Mouse (Mus musculus) neural tube, embryonic 13.5 days (tissue): ENCODE measurements around the gene Unc119. TPM values are rescaled to one million over a fixed set of nuclear protein-coding genes. Genes with fewer than 3 reads are reported as not detected.

Source experiments
- ATAC-seq: fragments of 200-750 bp; cut with Nextera tagmentation; 2 replicates; pipeline ENCODE4 v1.8.0; 2017; ENCODE audit warnings: low read depth, mild to moderate bottlenecking, moderate TSS enrichment, moderate library complexity
- H3K27ac ChIP-seq: fragments of 300-500 bp; sonication (generic); replicated peaks from 2 replicates; pipeline ENCODE4 v1.5.1; 2015; ENCODE audit warnings: moderate library complexity, mild to moderate bottlenecking, inconsistent platforms
- H3K27me3 ChIP-seq: fragments of 300-500 bp; sonication (generic); 2 replicates; pipeline ENCODE4 v1.6.1; 2015; ENCODE audit warnings: mild to moderate bottlenecking, inconsistent platforms
- H3K36me3 ChIP-seq: fragments of 300-500 bp; sonication (generic); 2 replicates; pipeline ENCODE4 v1.6.1; 2015; ENCODE audit warnings: mild to moderate bottlenecking, inconsistent platforms
- H3K4me1 ChIP-seq: fragments of 300-500 bp; sonication (generic); replicated peaks from 2 replicates; pipeline ENCODE4 v1.6.1; 2015; ENCODE audit warnings: inconsistent platforms
- H3K4me2 ChIP-seq: fragments of 300-500 bp; sonication (generic); 2 replicates; pipeline ENCODE4 v1.6.1; 2015; ENCODE audit warnings: inconsistent platforms, mild to moderate bottlenecking, moderate library complexity
- H3K4me3 ChIP-seq: fragments of 300-500 bp; sonication (generic); 2 replicates; pipeline ENCODE4 v1.5.1; 2015; ENCODE audit warnings: mild to moderate bottlenecking, inconsistent platforms
- H3K9ac ChIP-seq: fragments of 300-500 bp; sonication (generic); 2 replicates; pipeline ENCODE4 v1.6.1; 2015; ENCODE audit warnings: moderate library complexity, mild to moderate bottlenecking, inconsistent platforms
- H3K9me3 ChIP-seq: fragments of 300-500 bp; sonication (generic); 2 replicates; pipeline ENCODE4 v1.6.1; 2016; ENCODE audit warnings: inconsistent platforms
- WGBS: fragments of 180-500 bp; shearing (Covaris S2); methylation state at CpG from one replicate; pipeline ENCODE4 v1.1.7; 2015; 5-methylcytosine and 5-hydroxymethylcytosine counted together
- polyA plus RNA-seq: library from polyadenylated mRNA; unstranded; fragments of >200 nt; fragmentation: Nextera tagmentation; extraction: Ambion mirVana; gene quantifications from 2 replicates; pipeline ENCODE4 v1.2.1, GENCODE M21; 2015

The Unc119 gene
- polyA plus RNA-seq, 1 experiment from 2014 or later = 80.0 TPM

DNA sequence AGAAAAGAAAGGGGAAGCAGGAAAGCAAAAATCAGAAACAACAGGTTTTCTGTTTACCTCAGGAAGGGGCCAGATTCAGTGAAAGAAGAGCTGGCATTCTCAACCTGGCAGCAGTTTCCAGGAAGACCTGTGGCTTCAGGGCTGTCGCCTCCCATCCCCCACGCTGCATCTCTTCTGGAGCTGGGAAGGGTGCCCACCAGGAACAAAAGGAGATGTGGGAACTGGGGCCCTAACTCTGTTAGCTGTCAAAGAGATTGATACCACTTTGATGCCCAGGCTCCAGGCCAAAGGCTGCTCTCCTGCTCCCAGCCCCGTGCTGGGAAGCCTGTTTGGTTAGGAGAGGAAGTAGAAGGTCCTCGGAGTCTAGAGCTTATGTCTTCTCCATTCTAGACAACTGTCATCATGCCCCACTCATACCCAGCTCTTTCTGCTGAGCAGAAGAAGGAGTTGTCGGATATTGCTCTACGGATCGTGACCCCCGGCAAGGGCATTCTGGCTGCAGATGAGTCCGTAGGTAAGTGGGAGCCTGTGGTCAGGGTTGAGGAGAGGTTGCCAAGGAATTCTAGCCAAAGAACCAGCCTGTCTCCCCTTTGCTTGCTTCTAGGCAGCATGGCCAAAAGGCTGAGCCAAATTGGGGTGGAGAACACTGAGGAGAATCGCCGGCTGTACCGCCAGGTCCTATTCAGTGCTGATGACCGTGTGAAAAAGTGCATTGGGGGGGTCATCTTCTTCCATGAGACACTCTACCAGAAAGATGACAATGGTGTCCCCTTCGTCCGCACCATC lies 19.1 kb upstream of the Unc119 start:
- no peaks in the 10 kb centered on the region for H3K27me3 ChIP-seq
- H3K9ac ChIP-seq = peak overlapping the region; percentile 55; the same call in 1 of the 2 replicates
- WGBS = 67% methylated on average over 15 of the region's 15 CpGs
- no peaks in the 10 kb centered on the region for H3K36me3 ChIP-seq
- H3K4me2 ChIP-seq = peak overlapping the region; percentile 50
- H3K27ac ChIP-seq = peak overlapping the region; percentile 80
- H3K9me3 ChIP-seq = no peaks in the 10 kb centered on the region
- H3K4me1 ChIP-seq = peaks cover 40% of the 10 kb centered on the region
- H3K4me3 ChIP-seq = peak overlapping the region; percentile 30
- 0 out of 2 replicates have a peak, but pooled peaks have one; percentile 9 for ATAC-seq

DNA sequence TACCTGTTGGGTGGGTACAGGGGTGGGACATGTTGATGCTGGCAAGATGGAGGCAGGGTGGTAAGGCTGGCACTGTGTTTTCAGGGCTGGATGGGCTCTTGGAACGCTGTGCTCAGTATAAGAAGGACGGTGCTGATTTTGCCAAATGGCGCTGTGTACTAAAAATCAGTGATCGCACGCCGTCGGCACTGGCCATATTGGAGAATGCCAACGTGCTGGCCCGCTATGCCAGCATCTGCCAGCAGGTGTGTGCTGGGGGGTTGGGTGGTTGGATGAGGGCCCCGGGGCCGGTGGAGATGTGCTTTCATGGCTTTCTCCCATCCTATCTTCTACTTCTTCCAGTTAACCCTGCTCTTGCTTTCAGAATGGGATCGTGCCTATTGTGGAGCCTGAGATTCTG lies 18.3 kb upstream of the Unc119 start:
- peak overlapping the region; percentile 50 for H3K4me2 ChIP-seq
- H3K4me1 ChIP-seq = peaks cover 46% of the 10 kb centered on the region
- peak overlapping the region; percentile 69 for H3K27ac ChIP-seq
- no peaks in the 10 kb centered on the region for H3K36me3 ChIP-seq
- no peaks in the 10 kb centered on the region for H3K27me3 ChIP-seq
- peak overlapping the region; percentile 22; the same call in 1 of the 2 replicates for H3K4me3 ChIP-seq
- H3K9me3 ChIP-seq = no peaks in the 10 kb centered on the region
- WGBS = 95% methylated on average over 12 of the region's 12 CpGs
- ATAC-seq = no peak
- no peak overlapping the region for H3K9ac ChIP-seq

- Histone ChIP-seq H3K4me3 (no peak overlapping the region), H3K4me1 (peaks cover 40% of the 10 kb centered on the region), H3K4me2 (no peak overlapping the region), H3K36me3 (peaks cover 1% of the 10 kb centered on the region), H3K9me3 (no peaks in the 10 kb centered on the region), H3K27me3 (no peaks in the 10 kb centered on the region), H3K27ac (no peak overlapping the region), H3K9ac (no peak overlapping the region)
- no peak for ATAC-seq
- 95% methylated on average over 4 of the region's 4 CpGs for WGBS
Observed at GRCm38 (mm10) chr11:78327215-78327614, 16.1 kb upstream of the Unc119 start.

DNA sequence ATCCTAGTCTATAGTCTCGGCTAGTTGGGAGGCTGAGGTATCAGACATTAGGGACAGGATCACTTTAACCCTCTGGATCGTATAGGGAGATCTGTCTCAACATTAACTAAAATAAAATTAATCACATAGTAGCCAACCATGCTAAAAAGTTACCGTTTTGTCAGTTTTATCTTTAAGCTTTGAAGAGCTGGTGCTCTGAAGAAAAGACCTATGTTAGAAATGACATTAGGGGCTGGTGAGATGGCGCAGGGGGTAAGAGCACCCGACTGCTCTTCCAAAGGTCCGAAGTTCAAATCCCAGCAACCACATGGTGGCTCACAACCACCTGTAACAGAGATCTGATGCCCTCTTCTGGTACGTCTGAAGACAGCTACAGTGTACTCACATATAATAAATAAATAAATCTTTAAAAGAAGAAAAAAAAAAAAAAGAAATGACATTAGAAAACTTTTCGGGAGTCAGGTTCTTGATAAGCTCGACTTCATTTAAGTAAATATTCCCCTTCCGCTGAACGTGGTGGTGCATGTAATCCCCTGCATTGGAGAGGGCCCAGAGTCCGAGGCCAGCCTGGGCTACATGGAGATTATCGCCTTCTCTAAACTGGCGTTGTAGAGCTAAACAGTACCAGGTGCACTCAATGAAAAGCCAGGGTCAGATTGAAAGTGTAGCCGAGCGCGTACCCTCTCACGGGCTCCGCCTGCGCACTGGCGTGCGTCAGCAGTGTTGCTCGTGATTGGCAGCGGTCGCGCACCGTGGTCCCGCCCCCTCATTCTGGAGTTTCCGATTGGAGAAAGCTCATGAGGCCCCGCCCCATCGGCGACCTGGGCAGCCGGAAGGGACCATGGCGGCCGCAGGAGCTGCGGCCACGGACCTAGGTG lies 15.4 kb upstream of the Unc119 start, which contains the start of gene Pigs:
TSS of gene Pigs (plus strand) at position 782 of the 878 bp plus-strand sequence.
- Histone ChIP-seq H3K36me3 (peaks cover 8% of the 10 kb centered on the region), H3K27me3 (no peaks in the 10 kb centered on the region), H3K4me2 (peak within 1 kb of the TSS; percentile 87), H3K4me3 (peak within 1 kb of the TSS; percentile 88), H3K27ac (peak within 1 kb of the TSS; percentile 40; the same call in 1 of the 2 replicates), H3K9me3 (no peaks in the 10 kb centered on the region), H3K4me1 (peaks cover 33% of the 10 kb centered on the region), H3K9ac (peak within 1 kb of the TSS; percentile 75)
- 13% methylated on average over 37 of the region's 37 CpGs for WGBS
- peak; percentile 96 for ATAC-seq

GRCm38 (mm10) chr11:78328512-78329056 lies 14.7 kb upstream of the Unc119 start:
- Histone ChIP-seq H3K27ac (peak overlapping the region; percentile 40; the same call in 1 of the 2 replicates), H3K9ac (peak overlapping the region; percentile 75), H3K9me3 (no peaks in the 10 kb centered on the region), H3K4me3 (peak overlapping the region; percentile 88), H3K4me2 (peak overlapping the region; percentile 87), H3K36me3 (peaks cover 15% of the 10 kb centered on the region), H3K27me3 (no peaks in the 10 kb centered on the region), H3K4me1 (peaks cover 26% of the 10 kb centered on the region)
- peak; percentile 78 for ATAC-seq
- WGBS = under 1% methylated on average over 41 of the region's 41 CpGs

DNA sequence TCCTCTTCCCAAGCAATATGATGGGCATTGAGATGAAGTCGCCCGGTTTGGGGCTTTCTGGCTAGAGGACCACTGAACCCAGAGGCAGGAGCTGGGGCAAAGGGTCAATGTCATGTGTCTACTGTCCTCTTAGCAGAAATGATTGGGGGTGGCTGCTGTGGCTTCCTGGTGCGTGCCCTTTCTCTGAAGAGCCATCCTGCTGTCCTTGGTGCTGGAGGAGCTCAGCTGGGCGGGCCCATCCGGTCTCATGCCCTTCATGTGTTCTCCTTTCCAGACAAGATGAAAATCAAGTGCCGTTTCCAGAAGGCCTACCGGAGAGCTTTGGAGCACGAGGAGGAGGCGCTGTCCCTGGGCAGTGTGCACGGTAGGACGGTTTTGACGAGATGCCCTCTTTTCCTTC lies 10.6 kb upstream of the Unc119 start:
- WGBS = 96% methylated on average over 12 of the region's 12 CpGs
- Histone ChIP-seq H3K4me3 (no peak overlapping the region), H3K9ac (no peak overlapping the region), H3K9me3 (no peaks in the 10 kb centered on the region), H3K27me3 (no peaks in the 10 kb centered on the region), H3K36me3 (peaks cover 54% of the 10 kb centered on the region), H3K27ac (no peak overlapping the region), H3K4me1 (peaks cover 11% of the 10 kb centered on the region), H3K4me2 (no peak overlapping the region)
- ATAC-seq = no peak

GRCm38 (mm10) chr11:78333992-78334391 lies 9.3 kb upstream of the Unc119 start:
- no peak for ATAC-seq
- no peak overlapping the region for H3K4me3 ChIP-seq
- no peaks in the 10 kb centered on the region for H3K27me3 ChIP-seq
- no peaks in the 10 kb centered on the region for H3K9me3 ChIP-seq
- 91% methylated on average over 5 of the region's 5 CpGs for WGBS
- no peak overlapping the region for H3K27ac ChIP-seq
- peaks cover 8% of the 10 kb centered on the region for H3K4me1 ChIP-seq
- peaks cover 67% of the 10 kb centered on the region for H3K36me3 ChIP-seq
- H3K4me2 ChIP-seq = no peak overlapping the region
- H3K9ac ChIP-seq = no peak overlapping the region

GRCm38 (mm10) chr11:78337040-78337439 lies 6.2 kb upstream of the Unc119 start:
- H3K36me3 ChIP-seq = peaks cover 87% of the 10 kb centered on the region
- H3K4me3 ChIP-seq = no peak overlapping the region
- no peaks in the 10 kb centered on the region for H3K9me3 ChIP-seq
- ATAC-seq = no peak
- no peak overlapping the region for H3K27ac ChIP-seq
- 97% methylated on average over 8 of the region's 8 CpGs for WGBS
- H3K4me2 ChIP-seq = no peak overlapping the region
- no peak overlapping the region for H3K9ac ChIP-seq
- H3K4me1 ChIP-seq = no peaks in the 10 kb centered on the region
- no peaks in the 10 kb centered on the region for H3K27me3 ChIP-seq

DNA sequence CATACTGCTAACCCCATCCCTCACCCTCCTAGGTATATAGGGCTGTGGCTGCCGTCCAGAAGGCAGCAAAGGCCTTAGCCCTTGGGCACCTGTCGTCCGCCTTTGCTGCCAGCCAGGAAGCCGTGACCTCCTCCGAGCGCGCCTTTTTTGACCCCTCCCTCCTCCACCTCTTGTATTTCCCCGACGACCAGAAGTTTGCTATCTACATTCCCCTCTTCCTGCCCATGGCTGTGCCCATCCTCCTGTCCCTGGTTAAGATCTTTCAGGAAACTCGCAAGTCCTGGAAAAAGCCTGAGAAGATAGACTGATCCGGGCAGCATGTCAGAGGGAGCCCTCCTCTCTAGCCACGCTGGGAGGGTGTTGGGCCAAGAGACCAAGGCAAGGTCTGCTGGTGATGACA lies 1.6 kb upstream of the Unc119 start:
- 86% methylated on average over 12 of the region's 12 CpGs for WGBS
- no peak overlapping the region for H3K4me2 ChIP-seq
- no peak for ATAC-seq

DNA sequence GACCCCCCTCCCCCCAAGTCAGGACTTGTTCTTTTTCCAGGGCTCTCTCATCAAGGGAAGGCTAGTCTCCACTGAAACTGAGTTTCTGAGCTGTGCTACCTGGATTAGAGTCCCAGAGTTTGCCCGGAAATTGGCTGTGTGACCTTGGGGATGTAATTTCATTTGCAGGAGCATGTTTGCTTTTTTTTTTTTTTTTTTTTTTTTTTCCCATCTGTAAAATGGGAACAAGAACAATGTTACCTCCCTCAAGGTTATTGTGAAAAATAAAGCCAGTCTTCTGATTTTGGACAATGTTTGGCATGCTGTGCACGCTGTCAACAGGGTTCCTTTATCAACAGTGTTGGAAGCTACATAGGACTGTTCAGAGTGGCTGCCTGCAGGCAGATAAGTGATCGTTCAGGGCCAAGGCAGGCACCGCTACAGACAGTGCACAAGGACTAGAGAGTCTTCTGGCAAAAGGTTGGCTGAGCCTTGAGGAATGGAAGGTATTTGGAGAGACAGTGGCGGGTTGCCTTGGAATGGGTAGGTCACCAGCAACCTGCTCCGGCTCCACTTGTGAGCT lies 1.1 kb downstream of the Unc119 start:
- H3K4me3 ChIP-seq = peak overlapping the region; percentile 92
- peaks cover 33% of the 10 kb centered on the region for H3K36me3 ChIP-seq
- H3K27ac ChIP-seq = peak overlapping the region; percentile 91; the same call in 1 of the 2 replicates
- WGBS = 81% methylated on average over 6 of the region's 6 CpGs
- no peaks in the 10 kb centered on the region for H3K27me3 ChIP-seq
- peaks cover 41% of the 10 kb centered on the region for H3K4me1 ChIP-seq
- H3K4me2 ChIP-seq = peak overlapping the region; percentile 83
- ATAC-seq = no peak
- no peaks in the 10 kb centered on the region for H3K9me3 ChIP-seq
- H3K9ac ChIP-seq = peak overlapping the region; percentile 97

More for the DNA sequence above, 1.6 kb upstream of the Unc119 start:
- Histone ChIP-seq H3K27ac (no peak overlapping the region), H3K9ac (0 out of 2 replicates have a peak overlapping the region, but pooled peaks have one; percentile 17), H3K4me1 (peaks cover 35% of the 10 kb centered on the region), H3K4me3 (no peak overlapping the region), H3K9me3 (no peaks in the 10 kb centered on the region), H3K36me3 (peaks cover 42% of the 10 kb centered on the region), H3K27me3 (no peaks in the 10 kb centered on the region)

DNA sequence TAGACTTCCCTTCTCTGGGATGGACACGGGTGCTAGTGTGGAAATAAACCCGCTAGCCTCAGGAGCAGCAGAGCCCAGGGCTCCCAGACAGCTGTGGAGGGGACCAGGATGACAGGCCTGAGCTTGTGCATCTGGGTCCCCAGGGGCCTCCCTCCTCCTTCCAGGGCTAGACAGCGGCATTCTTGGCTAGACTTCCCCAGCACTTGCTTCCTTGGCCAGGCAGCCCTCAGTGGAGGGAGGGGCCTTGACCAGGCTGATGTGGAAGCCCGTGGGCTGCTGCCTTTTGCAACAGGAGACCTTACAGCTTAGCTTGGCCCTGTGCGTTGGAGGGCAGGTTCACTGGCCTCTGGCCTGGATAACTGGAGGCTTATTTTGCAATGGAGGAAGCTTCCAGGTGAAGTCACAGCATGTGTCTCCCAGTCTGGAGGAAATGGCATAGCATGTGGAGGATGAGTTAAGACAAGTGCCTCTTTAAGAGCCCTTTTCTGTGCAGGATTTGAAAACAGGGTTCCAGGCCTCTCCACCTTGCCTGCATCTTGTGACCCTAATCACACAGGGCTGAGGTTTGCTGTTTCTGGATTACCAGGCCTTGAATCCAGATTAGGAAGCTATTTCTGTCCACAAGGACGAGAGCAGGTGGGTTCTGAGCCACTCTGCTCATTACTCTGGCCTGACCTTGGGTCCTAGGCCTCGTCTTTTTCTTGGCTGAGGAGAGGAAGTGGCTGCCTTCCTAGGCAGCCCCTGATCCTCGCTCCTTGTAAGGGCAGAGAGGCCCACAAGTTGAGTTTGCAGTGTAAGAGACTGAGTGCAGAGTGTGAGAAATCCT lies 1.8 kb downstream of the Unc119 start:
- Histone ChIP-seq H3K4me3 (peak overlapping the region; percentile 92; the same call in 1 of the 2 replicates), H3K4me1 (peaks cover 45% of the 10 kb centered on the region), H3K27ac (0 out of 2 replicates have a peak overlapping the region, but pooled peaks have one; percentile 6), H3K9me3 (no peaks in the 10 kb centered on the region), H3K9ac (peak overlapping the region; percentile 44), H3K4me2 (peak overlapping the region; percentile 83), H3K27me3 (no peaks in the 10 kb centered on the region), H3K36me3 (peaks cover 29% of the 10 kb centered on the region)
- WGBS = 67% methylated on average over 8 of the region's 8 CpGs
- ATAC-seq = no peak
